Mouse (Mus musculus) stomach, adult 2 months (tissue): Measurements from ENCODE around the gene Tmod3. TPM values are rescaled to one million over a fixed set of nuclear protein-coding genes. Genes with fewer than 3 reads are reported as not detected.

Experiments used
- polyA plus RNA-seq: library from polyadenylated mRNA; depleted of rRNA; stranded (reverse); fragments of >200 nt; gene quantifications from 2 replicates; pipeline ENCODE4 v1.2.3, GENCODE M21; 2012; rRNA removed

The Tmod3 gene
- 3.3 and 6.2 TPM in 2 replicates for polyA plus RNA-seq

GRCm38 (mm10) chr9:75559512-75560012 lies at the start of gene Tmod3:
TSS of gene Tmod3 (minus strand) at chr9:75559657.

Other genes with a start within 250 kb of the Tmod3 start
- gene Bcl2l10, start 211.9 kb downstream of the Tmod3 start, polyA plus RNA-seq = 0.11 TPM in 1 of 2 replicates, not detected in the other
- gene Mapk6, start 149.7 kb downstream of the Tmod3 start, polyA plus RNA-seq = 3.2 and 3.3 TPM in 2 replicates
- 0.39 and 0.48 TPM in 2 replicates for gene Leo1, start 118.1 kb downstream of the Tmod3 start, polyA plus RNA-seq
- 0.09 and 0.34 TPM in 2 replicates for gene Tmod2, start 51.7 kb upstream of the Tmod3 start, polyA plus RNA-seq
- gene Lysmd2, start 66.1 kb upstream of the Tmod3 start, polyA plus RNA-seq = 8.5 and 23.5 TPM in 2 replicates
- 11.6 and 13.4 TPM in 2 replicates for gene Scg3, start 124.4 kb upstream of the Tmod3 start, polyA plus RNA-seq
- 0.55 and 0.85 TPM in 2 replicates for gene Bmp5, start 215.7 kb upstream of the Tmod3 start, polyA plus RNA-seq